Mouse (Mus musculus) hindbrain, embryonic 13.5 days (tissue): ENCODE results near the gene Uqcr11. TPM values are rescaled to one million over a fixed set of nuclear protein-coding genes. Genes with fewer than 3 reads are reported as not detected.

ENCODE experiments used
- ATAC-seq: fragments of 200-750 bp; cut with Nextera tagmentation; 2 replicates; pipeline ENCODE4 v1.8.0; 2017; ENCODE audit warnings: moderate TSS enrichment; ENCODE audit not compliant: low FRiP score
- H3K27ac ChIP-seq: fragments of 300-500 bp; sonication (generic); 2 replicates; pipeline ENCODE4 v1.5.1; 2015; ENCODE audit warnings: inconsistent platforms, mild to moderate bottlenecking, moderate library complexity
- H3K27me3 ChIP-seq: fragments of 300-500 bp; sonication (generic); 2 replicates; pipeline ENCODE4 v1.6.1; 2015; ENCODE audit warnings: mild to moderate bottlenecking, inconsistent platforms
- H3K36me3 ChIP-seq: fragments of 300-500 bp; sonication (generic); 2 replicates; pipeline ENCODE4 v1.6.1; 2015; ENCODE audit warnings: mild to moderate bottlenecking, inconsistent platforms
- H3K4me1 ChIP-seq: fragments of 300-500 bp; sonication (generic); replicated peaks from 2 replicates; pipeline ENCODE4 v1.6.1; 2015; ENCODE audit warnings: inconsistent platforms
- H3K4me2 ChIP-seq: fragments of 300-500 bp; sonication (generic); 2 replicates; pipeline ENCODE4 v1.6.1; 2015; ENCODE audit warnings: inconsistent platforms, mild to moderate bottlenecking, moderate library complexity
- H3K4me3 ChIP-seq: fragments of 300-500 bp; sonication (generic); 2 replicates; pipeline ENCODE4 v1.5.1; 2015; ENCODE audit warnings: mild to moderate bottlenecking, inconsistent platforms
- H3K9ac ChIP-seq: fragments of 300-500 bp; sonication (generic); 2 replicates; pipeline ENCODE4 v1.6.1; 2015; ENCODE audit warnings: mild to moderate bottlenecking, inconsistent platforms
- H3K9me3 ChIP-seq: fragments of 300-500 bp; sonication (generic); 2 replicates; pipeline ENCODE4 v1.6.1; 2016; ENCODE audit warnings: inconsistent platforms
- WGBS: fragments of 180-500 bp; shearing (Covaris S2); methylation state at CpG from one replicate; pipeline ENCODE4 v1.1.7; 2015; 5-methylcytosine and 5-hydroxymethylcytosine counted together
- polyA plus RNA-seq: library from polyadenylated mRNA; unstranded; fragments of >200 nt; fragmentation: Nextera tagmentation; extraction: Ambion mirVana; gene quantifications from 2 replicates; pipeline ENCODE4 v1.2.1, GENCODE M21; 2015

Uqcr11 gene
- polyA plus RNA-seq, 1 experiment from 2014 or later: 575 TPM

- no peak overlapping the region; the same call in 1 of the 2 replicates for H3K27ac ChIP-seq
- 94% methylated on average over 3 of the region's 3 CpGs for WGBS
- no peak overlapping the region for H3K4me3 ChIP-seq
- H3K4me2 ChIP-seq: no peak overlapping the region
- H3K27me3 ChIP-seq: no peaks in the 10 kb centered on the region
- H3K4me1 ChIP-seq: peaks cover 46% of the 10 kb centered on the region
- H3K9me3 ChIP-seq: no peaks in the 10 kb centered on the region
- ATAC-seq: no peak
- no peak overlapping the region for H3K9ac ChIP-seq
- H3K36me3 ChIP-seq: peaks cover 81% of the 10 kb centered on the region
Observed at GRCm38 (mm10) chr10:80425041-80425440, 18.4 kb upstream of the Uqcr11 start.

- Histone ChIP-seq H3K36me3 (peaks cover 81% of the 10 kb centered on the region), H3K9ac (no peak overlapping the region), H3K27me3 (no peaks in the 10 kb centered on the region), H3K4me3 (no peak overlapping the region), H3K9me3 (no peaks in the 10 kb centered on the region), H3K4me2 (no peak overlapping the region), H3K27ac (peak overlapping the region; percentile 87), H3K4me1 (peaks cover 55% of the 10 kb centered on the region)
- 59% methylated on average over 4 of the region's 4 CpGs for WGBS
- ATAC-seq: no peak
Observed at GRCm38 (mm10) chr10:80423562-80423961, 16.9 kb upstream of the Uqcr11 start.

- peak; percentile 52 for ATAC-seq
- H3K9ac ChIP-seq: peak overlapping the region; percentile 55; the same call in 1 of the 2 replicates
- no peaks in the 10 kb centered on the region for H3K9me3 ChIP-seq
- no peaks in the 10 kb centered on the region for H3K27me3 ChIP-seq
- H3K36me3 ChIP-seq: peaks cover 81% of the 10 kb centered on the region
- no peak overlapping the region for H3K4me3 ChIP-seq
- whole genome bisulfite sequencing: 79% methylated on average over 9 of the region's 9 CpGs
- peak overlapping the region; percentile 87 for H3K27ac ChIP-seq
- peak overlapping the region; percentile 25; the same call in 1 of the 2 replicates for H3K4me2 ChIP-seq
- H3K4me1 ChIP-seq: peaks cover 70% of the 10 kb centered on the region
Observed at GRCm38 (mm10) chr10:80421651-80422472, 15.2 kb upstream of the Uqcr11 start.

GRCm38 (mm10) chr10:80421208-80421607, 14.6 kb upstream of the Uqcr11 start:
- Histone ChIP-seq H3K27ac (peak overlapping the region; percentile 87), H3K4me1 (peaks cover 70% of the 10 kb centered on the region), H3K4me3 (no peak overlapping the region), H3K27me3 (no peaks in the 10 kb centered on the region), H3K36me3 (peaks cover 81% of the 10 kb centered on the region), H3K9me3 (no peaks in the 10 kb centered on the region), H3K4me2 (no peak overlapping the region), H3K9ac (no peak overlapping the region)
- 91% methylated on average over 8 of the region's 8 CpGs for WGBS
- no peak for ATAC-seq

GRCm38 (mm10) chr10:80420729-80421128, 14.1 kb upstream of the Uqcr11 start:
- Histone ChIP-seq H3K4me3 (no peak overlapping the region), H3K36me3 (peaks cover 81% of the 10 kb centered on the region), H3K27me3 (no peaks in the 10 kb centered on the region), H3K4me2 (no peak overlapping the region), H3K4me1 (peaks cover 70% of the 10 kb centered on the region), H3K9ac (no peak overlapping the region), H3K9me3 (no peaks in the 10 kb centered on the region), H3K27ac (peak overlapping the region; percentile 87)
- ATAC-seq: no peak
- WGBS: 93% methylated on average over 10 of the region's 10 CpGs

GRCm38 (mm10) chr10:80419419-80419818, 12.8 kb upstream of the Uqcr11 start:
- ATAC-seq: 0 out of 2 replicates have a peak, but pooled peaks have one; percentile 7
- H3K36me3 ChIP-seq: peaks cover 81% of the 10 kb centered on the region
- peak overlapping the region; percentile 43; the same call in 1 of the 2 replicates for H3K9ac ChIP-seq
- H3K9me3 ChIP-seq: no peaks in the 10 kb centered on the region
- H3K4me2 ChIP-seq: no peak overlapping the region
- WGBS: 66% methylated on average over 8 of the region's 8 CpGs
- H3K4me1 ChIP-seq: peaks cover 70% of the 10 kb centered on the region
- peak overlapping the region; percentile 79 for H3K27ac ChIP-seq
- no peaks in the 10 kb centered on the region for H3K27me3 ChIP-seq
- H3K4me3 ChIP-seq: no peak overlapping the region

GRCm38 (mm10) chr10:80418311-80418710, 11.7 kb upstream of the Uqcr11 start:
- peaks cover 60% of the 10 kb centered on the region for H3K4me1 ChIP-seq
- H3K9me3 ChIP-seq: no peaks in the 10 kb centered on the region
- no peaks in the 10 kb centered on the region for H3K27me3 ChIP-seq
- peak overlapping the region; percentile 43 for H3K9ac ChIP-seq
- H3K4me3 ChIP-seq: no peak overlapping the region
- peaks cover 87% of the 10 kb centered on the region for H3K36me3 ChIP-seq
- WGBS: 45% methylated on average over 3 of the region's 3 CpGs
- no peak overlapping the region for H3K4me2 ChIP-seq
- H3K27ac ChIP-seq: peak overlapping the region; percentile 79
- ATAC-seq: 0 out of 2 replicates have a peak, but pooled peaks have one; percentile 5

GRCm38 (mm10) chr10:80417841-80418240, 11.2 kb upstream of the Uqcr11 start:
- Histone ChIP-seq H3K9ac (peak overlapping the region; percentile 43), H3K9me3 (no peaks in the 10 kb centered on the region), H3K27me3 (no peaks in the 10 kb centered on the region), H3K4me1 (peaks cover 59% of the 10 kb centered on the region), H3K4me2 (no peak overlapping the region), H3K4me3 (no peak overlapping the region), H3K36me3 (peaks cover 92% of the 10 kb centered on the region), H3K27ac (peak overlapping the region; percentile 76)
- WGBS: 88% methylated on average over 1 of the region's 1 CpGs
- ATAC-seq: no peak

GRCm38 (mm10) chr10:80417371-80417770, 10.7 kb upstream of the Uqcr11 start:
- WGBS: 83% methylated on average over 10 of the region's 10 CpGs
- Histone ChIP-seq H3K9ac (peak overlapping the region; percentile 43; the same call in 1 of the 2 replicates), H3K4me2 (no peak overlapping the region), H3K36me3 (peaks cover 96% of the 10 kb centered on the region), H3K4me3 (no peak overlapping the region), H3K27ac (peak overlapping the region; percentile 76), H3K9me3 (no peaks in the 10 kb centered on the region), H3K4me1 (peaks cover 57% of the 10 kb centered on the region), H3K27me3 (no peaks in the 10 kb centered on the region)
- no peak for ATAC-seq

GRCm38 (mm10) chr10:80415566-80415965, 8.9 kb upstream of the Uqcr11 start:
- H3K9ac ChIP-seq: no peak overlapping the region
- WGBS: 95% methylated on average over 7 of the region's 7 CpGs

GRCm38 (mm10) chr10:80412656-80413541, 6.3 kb upstream of the Uqcr11 start:
- peaks cover 16% of the 10 kb centered on the region for H3K4me1 ChIP-seq
- peak overlapping the region; percentile 44; the same call in 1 of the 2 replicates for H3K27ac ChIP-seq
- no peak overlapping the region for H3K4me3 ChIP-seq
- H3K27me3 ChIP-seq: no peaks in the 10 kb centered on the region
- 84% methylated on average over 44 of the region's 44 CpGs for WGBS
- H3K9ac ChIP-seq: no peak overlapping the region
- H3K9me3 ChIP-seq: no peaks in the 10 kb centered on the region
- no peak overlapping the region for H3K4me2 ChIP-seq
- peaks cover 90% of the 10 kb centered on the region for H3K36me3 ChIP-seq
- ATAC-seq: no peak

More at GRCm38 (mm10) chr10:80415566-80415965, 8.9 kb upstream of the Uqcr11 start:
- Histone ChIP-seq H3K9me3 (no peaks in the 10 kb centered on the region), H3K4me1 (peaks cover 40% of the 10 kb centered on the region), H3K27ac (no peak overlapping the region), H3K4me2 (no peak overlapping the region), H3K27me3 (no peaks in the 10 kb centered on the region), H3K36me3 (peaks cover 100% of the 10 kb centered on the region), H3K4me3 (no peak overlapping the region)
- ATAC-seq: no peak

- Histone ChIP-seq H3K4me1 (peaks cover 34% of the 10 kb centered on the region), H3K27me3 (no peaks in the 10 kb centered on the region), H3K9ac (peak overlapping the region; percentile 94; the same call in 1 of the 2 replicates), H3K36me3 (peaks cover 57% of the 10 kb centered on the region), H3K9me3 (no peaks in the 10 kb centered on the region), H3K4me3 (no peak overlapping the region), H3K27ac (no peak overlapping the region), H3K4me2 (peak overlapping the region; percentile 98; the same call in 1 of the 2 replicates)
- ATAC-seq: no peak
- WGBS: 53% methylated on average over 4 of the region's 4 CpGs
Observed at GRCm38 (mm10) chr10:80407924-80408323, 1.3 kb upstream of the Uqcr11 start.
